Mouse (Mus musculus): ENCODE data around the gene Clstn3. TPM values are rescaled to one million over a fixed set of nuclear protein-coding genes. Genes with fewer than 3 reads are reported as not detected.

Clstn3 gene
- polyA plus RNA-seq, 1 experiment from 2014 or later = 2.0 TPM

DNA sequence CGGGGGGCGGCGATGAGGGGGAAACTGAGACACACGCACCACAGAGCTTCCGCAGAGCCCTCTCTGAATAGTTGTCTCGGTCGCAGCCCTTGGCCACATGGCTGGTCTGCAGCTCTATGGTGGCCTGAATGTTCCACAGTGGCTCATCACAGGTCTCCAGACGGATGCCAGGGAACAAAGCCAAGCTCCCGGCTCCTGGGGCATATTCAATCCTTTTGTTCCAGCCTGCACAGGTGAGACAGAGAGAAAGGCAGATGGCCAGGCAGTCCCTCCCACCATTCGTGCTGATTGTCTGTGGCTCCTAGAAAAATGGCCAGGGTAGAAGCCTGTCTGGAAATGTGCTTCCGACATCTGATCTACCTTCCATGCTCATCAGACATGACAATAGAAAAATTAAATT lies 6.1 kb downstream of the Clstn3 start:
- H3K4me3 ChIP-seq (ENCODE audit: low read length) = no peak overlapping the region
- no peaks in the 10 kb centered on the region for H3K9me3 ChIP-seq (ENCODE audit: control insufficient read depth, low read length)
- H3K27me3 ChIP-seq (ENCODE audit: control insufficient read depth, insufficient read depth, low read depth, low read length) = no peaks in the 10 kb centered on the region
- no peak overlapping the region for H3K9ac ChIP-seq (ENCODE audit: low read length)
- no peak for ATAC-seq (ENCODE audit: low read depth)
- H3K4me1 ChIP-seq (replicated peaks; ENCODE audit: control insufficient read depth, insufficient read depth, low read length) = no peaks in the 10 kb centered on the region
- no peak overlapping the region for H3K4me2 ChIP-seq (ENCODE audit: low read depth, low read length)
- no peaks in the 10 kb centered on the region for H3K36me3 ChIP-seq (ENCODE audit: control insufficient read depth, insufficient read depth, low read length)
- H3K27ac ChIP-seq (ENCODE audit: low read length) = no peak overlapping the region
- 78% methylated on average over 11 of the region's 11 CpGs for WGBS

DNA sequence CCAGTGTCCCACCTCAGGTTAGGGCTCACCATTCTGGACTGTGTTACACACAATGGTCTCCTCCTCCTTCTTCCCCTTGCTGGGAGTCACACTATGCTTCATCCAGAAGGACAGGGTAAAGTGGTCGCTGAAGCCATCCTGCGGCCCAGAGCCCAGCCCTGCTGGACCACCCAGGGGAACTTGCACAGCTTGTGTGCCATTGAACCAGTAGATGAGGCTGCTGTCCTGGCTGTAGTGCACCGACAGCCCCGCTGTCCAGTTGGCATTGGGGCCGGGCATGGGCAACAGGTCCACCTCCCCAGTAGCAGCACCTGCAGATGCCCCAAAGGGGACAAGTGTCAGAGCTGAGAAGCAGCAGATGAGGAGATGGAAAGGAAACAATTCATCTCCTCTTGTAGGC lies 6.8 kb downstream of the Clstn3 start:
- no peak for ATAC-seq (ENCODE audit: low read depth)
- H3K4me2 ChIP-seq (ENCODE audit: low read depth, low read length) = no peak overlapping the region
- no peaks in the 10 kb centered on the region for H3K9me3 ChIP-seq (ENCODE audit: control insufficient read depth, low read length)
- H3K4me3 ChIP-seq (ENCODE audit: low read length) = no peak overlapping the region
- H3K36me3 ChIP-seq (ENCODE audit: control insufficient read depth, insufficient read depth, low read length) = no peaks in the 10 kb centered on the region
- no peak overlapping the region for H3K9ac ChIP-seq (ENCODE audit: low read length)
- H3K4me1 ChIP-seq (replicated peaks; ENCODE audit: control insufficient read depth, insufficient read depth, low read length) = no peaks in the 10 kb centered on the region
- whole genome bisulfite sequencing = 92% methylated on average over 5 of the region's 5 CpGs
- no peak overlapping the region for H3K27ac ChIP-seq (ENCODE audit: low read length)
- H3K27me3 ChIP-seq (ENCODE audit: control insufficient read depth, insufficient read depth, low read depth, low read length) = no peaks in the 10 kb centered on the region

DNA sequence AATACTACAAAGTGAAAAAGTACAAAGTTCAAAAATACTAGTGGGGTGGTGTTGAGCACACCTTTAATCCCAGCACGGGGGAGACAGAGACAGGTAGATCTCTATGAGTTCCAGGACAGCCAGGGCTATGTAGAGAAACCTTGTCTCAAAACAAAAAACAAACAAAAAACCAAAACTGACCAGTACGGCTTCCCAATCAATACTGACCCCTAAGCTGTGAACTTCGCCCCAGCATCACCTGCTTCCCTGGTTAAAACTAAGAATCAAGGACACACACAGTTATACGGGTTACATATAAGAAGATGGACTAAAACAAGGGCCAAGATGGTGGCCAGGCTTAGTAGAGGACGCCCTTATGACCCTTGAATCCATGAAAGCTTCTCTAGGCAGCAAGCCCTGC lies 8.4 kb downstream of the Clstn3 start:
- Histone ChIP-seq H3K4me2 (ENCODE audit: low read depth, low read length) (no peak overlapping the region), H3K4me3 (ENCODE audit: low read length) (no peak overlapping the region), H3K9ac (ENCODE audit: low read length) (no peak overlapping the region), H3K27me3 (ENCODE audit: control insufficient read depth, insufficient read depth, low read depth, low read length) (no peaks in the 10 kb centered on the region), H3K9me3 (ENCODE audit: control insufficient read depth, low read length) (no peaks in the 10 kb centered on the region), H3K36me3 (ENCODE audit: control insufficient read depth, insufficient read depth, low read length) (no peaks in the 10 kb centered on the region), H3K4me1 (replicated peaks; ENCODE audit: control insufficient read depth, insufficient read depth, low read length) (no peaks in the 10 kb centered on the region), H3K27ac (ENCODE audit: low read length) (no peak overlapping the region)
- ATAC-seq (ENCODE audit: low read depth) = no peak
- WGBS = 89% methylated on average over 5 of the region's 5 CpGs

DNA sequence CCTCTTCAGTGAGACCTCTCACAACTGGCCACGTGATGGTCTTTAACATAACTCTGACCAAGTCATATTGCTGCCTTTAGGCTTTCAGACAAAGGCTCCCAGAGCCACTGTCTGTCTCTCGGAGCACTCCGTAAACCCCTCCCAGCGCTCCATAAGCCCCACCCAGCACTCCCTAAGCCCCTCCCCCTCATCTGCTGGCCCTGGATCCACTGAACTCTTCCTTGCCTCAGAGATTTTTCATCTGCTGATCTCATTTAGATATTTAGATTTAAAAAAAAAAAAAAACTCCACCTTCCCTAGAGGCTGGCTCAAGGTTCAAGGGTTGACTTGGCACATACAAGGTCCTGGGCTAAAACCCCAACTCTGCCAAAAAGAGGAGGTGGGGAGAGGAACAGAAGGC lies 10.8 kb downstream of the Clstn3 start:
- ATAC-seq (ENCODE audit: low read depth) = 0 out of 2 replicates have a peak, but pooled peaks have one; percentile 41
- no peak overlapping the region for H3K4me2 ChIP-seq (ENCODE audit: low read depth, low read length)
- WGBS = 35% methylated on average over 4 of the region's 4 CpGs
- H3K9me3 ChIP-seq (ENCODE audit: control insufficient read depth, low read length) = no peaks in the 10 kb centered on the region
- no peaks in the 10 kb centered on the region for H3K36me3 ChIP-seq (ENCODE audit: control insufficient read depth, insufficient read depth, low read length)
- H3K4me3 ChIP-seq (ENCODE audit: low read length) = no peak overlapping the region
- H3K27ac ChIP-seq (ENCODE audit: low read length) = no peak overlapping the region
- H3K9ac ChIP-seq (ENCODE audit: low read length) = no peak overlapping the region
- H3K4me1 ChIP-seq (replicated peaks; ENCODE audit: control insufficient read depth, insufficient read depth, low read length) = no peaks in the 10 kb centered on the region
- no peaks in the 10 kb centered on the region for H3K27me3 ChIP-seq (ENCODE audit: control insufficient read depth, insufficient read depth, low read depth, low read length)

- no peaks in the 10 kb centered on the region for H3K27me3 ChIP-seq (ENCODE audit: control insufficient read depth, insufficient read depth, low read depth, low read length)
- 54% methylated on average over 3 of the region's 3 CpGs for WGBS
- no peaks in the 10 kb centered on the region for H3K4me1 ChIP-seq (replicated peaks; ENCODE audit: control insufficient read depth, insufficient read depth, low read length)
- no peak for ATAC-seq (ENCODE audit: low read depth)
- H3K9ac ChIP-seq (ENCODE audit: low read length) = no peak overlapping the region
- no peak overlapping the region for H3K27ac ChIP-seq (ENCODE audit: low read length)
- H3K36me3 ChIP-seq (ENCODE audit: control insufficient read depth, insufficient read depth, low read length) = no peaks in the 10 kb centered on the region
- H3K9me3 ChIP-seq (ENCODE audit: control insufficient read depth, low read length) = no peaks in the 10 kb centered on the region
- H3K4me2 ChIP-seq (ENCODE audit: low read depth, low read length) = no peak overlapping the region
- no peak overlapping the region for H3K4me3 ChIP-seq (ENCODE audit: low read length)
Measured at GRCm38 (mm10) chr6:124451995-124452394, 12.6 kb downstream of the Clstn3 start.

- Histone ChIP-seq H3K4me3 (ENCODE audit: low read length) (no peak overlapping the region), H3K27ac (ENCODE audit: low read length) (no peak overlapping the region), H3K9ac (ENCODE audit: low read length) (no peak overlapping the region), H3K4me2 (ENCODE audit: low read depth, low read length) (no peak overlapping the region), H3K9me3 (ENCODE audit: control insufficient read depth, low read length) (no peaks in the 10 kb centered on the region), H3K36me3 (ENCODE audit: control insufficient read depth, insufficient read depth, low read length) (no peaks in the 10 kb centered on the region), H3K4me1 (replicated peaks; ENCODE audit: control insufficient read depth, insufficient read depth, low read length) (no peaks in the 10 kb centered on the region), H3K27me3 (ENCODE audit: control insufficient read depth, insufficient read depth, low read depth, low read length) (no peaks in the 10 kb centered on the region)
- no peak for ATAC-seq (ENCODE audit: low read depth)
- 74% methylated on average over 18 of the region's 18 CpGs for WGBS
Measured at GRCm38 (mm10) chr6:124449668-124450383, 14.8 kb downstream of the Clstn3 start.

DNA sequence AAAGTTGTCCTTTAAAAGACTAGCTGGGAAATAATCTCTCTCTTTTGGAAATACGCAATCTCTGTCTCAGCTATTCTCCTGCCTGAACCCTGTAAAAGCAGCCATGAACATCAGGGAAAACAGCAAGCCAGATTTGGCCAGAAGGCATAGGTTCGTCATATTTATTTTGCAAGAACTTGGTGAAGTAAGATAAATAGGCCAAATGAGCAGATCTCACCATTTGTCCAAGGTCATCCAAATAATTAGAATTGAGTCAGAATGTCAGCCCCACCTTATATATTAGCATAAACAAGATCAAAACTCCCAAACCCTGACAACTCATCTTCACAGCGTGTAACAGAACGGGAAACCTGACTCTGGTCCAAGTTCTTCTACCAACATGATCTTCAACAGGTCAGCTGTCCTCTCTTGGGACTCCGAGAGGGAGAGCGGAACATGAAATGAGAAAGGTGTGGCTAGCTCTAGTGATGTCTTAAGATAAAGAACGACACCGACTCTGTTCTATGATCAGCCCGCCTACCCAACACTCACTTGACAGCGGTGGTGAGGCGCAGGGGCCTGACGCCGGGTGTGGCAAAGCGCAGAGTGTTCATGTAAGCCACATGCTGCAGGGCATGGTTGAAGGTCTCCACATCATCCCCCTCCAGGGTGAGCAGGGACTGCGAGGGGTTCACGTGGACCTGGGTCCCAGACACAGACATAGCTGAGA lies 15.5 kb downstream of the Clstn3 start:
- H3K36me3 ChIP-seq (ENCODE audit: control insufficient read depth, insufficient read depth, low read length) = no peaks in the 10 kb centered on the region
- H3K4me1 ChIP-seq (replicated peaks; ENCODE audit: control insufficient read depth, insufficient read depth, low read length) = no peaks in the 10 kb centered on the region
- H3K9me3 ChIP-seq (ENCODE audit: control insufficient read depth, low read length) = no peaks in the 10 kb centered on the region
- H3K4me3 ChIP-seq (ENCODE audit: low read length) = no peak overlapping the region
- H3K4me2 ChIP-seq (ENCODE audit: low read depth, low read length) = no peak overlapping the region
- no peak for ATAC-seq (ENCODE audit: low read depth)
- H3K27me3 ChIP-seq (ENCODE audit: control insufficient read depth, insufficient read depth, low read depth, low read length) = no peaks in the 10 kb centered on the region
- H3K27ac ChIP-seq (ENCODE audit: low read length) = no peak overlapping the region
- WGBS = 89% methylated on average over 16 of the region's 16 CpGs
- H3K9ac ChIP-seq (ENCODE audit: low read length) = no peak overlapping the region

- Histone ChIP-seq H3K9ac (ENCODE audit: low read length) (no peak overlapping the region), H3K9me3 (ENCODE audit: control insufficient read depth, low read length) (no peaks in the 10 kb centered on the region), H3K27me3 (ENCODE audit: control insufficient read depth, insufficient read depth, low read depth, low read length) (no peaks in the 10 kb centered on the region), H3K4me3 (ENCODE audit: low read length) (no peak overlapping the region), H3K27ac (ENCODE audit: low read length) (no peak overlapping the region), H3K36me3 (ENCODE audit: control insufficient read depth, insufficient read depth, low read length) (no peaks in the 10 kb centered on the region), H3K4me2 (ENCODE audit: low read depth, low read length) (no peak overlapping the region), H3K4me1 (replicated peaks; ENCODE audit: control insufficient read depth, insufficient read depth, low read length) (no peaks in the 10 kb centered on the region)
- WGBS = 70% methylated on average over 10 of the region's 10 CpGs
- ATAC-seq (ENCODE audit: low read depth) = no peak
Measured at GRCm38 (mm10) chr6:124448186-124448852, 16.3 kb downstream of the Clstn3 start.

GRCm38 (mm10) chr6:124447356-124447755 lies 17.2 kb downstream of the Clstn3 start:
- Histone ChIP-seq H3K9me3 (ENCODE audit: control insufficient read depth, low read length) (no peaks in the 10 kb centered on the region), H3K4me2 (ENCODE audit: low read depth, low read length) (no peak overlapping the region), H3K4me3 (ENCODE audit: low read length) (no peak overlapping the region), H3K9ac (ENCODE audit: low read length) (no peak overlapping the region), H3K36me3 (ENCODE audit: control insufficient read depth, insufficient read depth, low read length) (no peaks in the 10 kb centered on the region), H3K27me3 (ENCODE audit: control insufficient read depth, insufficient read depth, low read depth, low read length) (no peaks in the 10 kb centered on the region), H3K27ac (ENCODE audit: low read length) (no peak overlapping the region), H3K4me1 (replicated peaks; ENCODE audit: control insufficient read depth, insufficient read depth, low read length) (no peaks in the 10 kb centered on the region)
- 75% methylated on average over 2 of the region's 2 CpGs for WGBS
- no peak for ATAC-seq (ENCODE audit: low read depth)
